Comparison of ENCODE assay signal across 8 mouse cellular contexts in genomic region chr4:150239503-150239902, GRCm38 (mm10). TPM values are rescaled to one million over a fixed set of nuclear protein-coding genes. Genes with fewer than 3 reads are reported as not detected.
A peak's percentile ranks its signal among the peaks of the same experiment; 100 is the strongest.
DNase-seq lines count a peak whose midpoint lies in the region; ATAC-seq lines count a peak whose summit lies in the region.

No protein-coding gene starts in this region.

- H3K9ac ChIP-seq in neural tube, embryonic 11.5 days (ENCODE audit: low read length) = no peak overlapping the region
- H3K9ac ChIP-seq in forebrain, embryonic 15.5 days (replicated peaks) = 0 out of 2 replicates have a peak overlapping the region, but pooled peaks have one; percentile 88
- no peak overlapping the region for H3K9ac ChIP-seq in liver, embryonic 15.5 days

- intact Hi-C loops in left cerebral cortex, postnatal 14 days (cut with DNase I) = no loop called here
- intact Hi-C loops in left cerebral cortex, postnatal 4 days (cut with DNase I) = no loop called here

- H3K27me3 ChIP-seq in neural tube, embryonic 11.5 days (ENCODE audit: control insufficient read depth, insufficient read depth, low read length) = no peaks in the 10 kb centered on the region
- no peaks in the 10 kb centered on the region for H3K27me3 ChIP-seq in forebrain, embryonic 15.5 days
- H3K27me3 ChIP-seq in liver, embryonic 15.5 days = no peaks in the 10 kb centered on the region

- WGBS in neural tube, embryonic 11.5 days = 22% methylated on average over 6 of the region's 6 CpGs
- WGBS in forebrain, embryonic 15.5 days = 41% methylated on average over 6 of the region's 6 CpGs
- 31% methylated on average over 6 of the region's 6 CpGs for WGBS in liver, embryonic 15.5 days (ENCODE audit: insufficient replicate concordance)

- no peaks in the 10 kb centered on the region for H3K9me3 ChIP-seq in neural tube, embryonic 11.5 days (ENCODE audit: control insufficient read depth, low read length)
- no peaks in the 10 kb centered on the region for H3K9me3 ChIP-seq in forebrain, embryonic 15.5 days
- H3K9me3 ChIP-seq in liver, embryonic 15.5 days (replicated peaks) = no peaks in the 10 kb centered on the region

- H3K27ac ChIP-seq in neural tube, embryonic 11.5 days (ENCODE audit: low read depth, low read length) = peak overlapping the region; percentile 41; the same call in 1 of the 2 replicates
- H3K27ac ChIP-seq in forebrain, embryonic 15.5 days (replicated peaks) = no peak overlapping the region
- H3K27ac ChIP-seq in liver, embryonic 15.5 days (replicated peaks) = peak overlapping the region; percentile 38; the same call in 1 of the 2 replicates

- H3K4me2 ChIP-seq in neural tube, embryonic 11.5 days (ENCODE audit: low read depth) = peak overlapping the region; percentile 66
- H3K4me2 ChIP-seq in forebrain, embryonic 15.5 days (replicated peaks) = peak overlapping the region; percentile 75
- peak overlapping the region; percentile 97 for H3K4me2 ChIP-seq in liver, embryonic 15.5 days

- H3K4me1 ChIP-seq in neural tube, embryonic 11.5 days (ENCODE audit: control insufficient read depth, insufficient read depth, low read length) = peaks cover 25% of the 10 kb centered on the region
- peaks cover 39% of the 10 kb centered on the region for H3K4me1 ChIP-seq in forebrain, embryonic 15.5 days
- H3K4me1 ChIP-seq in liver, embryonic 15.5 days (replicated peaks) = peaks cover 81% of the 10 kb centered on the region

- peaks cover 20% of the 10 kb centered on the region for H3K36me3 ChIP-seq in neural tube, embryonic 11.5 days (ENCODE audit: control insufficient read depth, insufficient read depth, low read length)
- H3K36me3 ChIP-seq in forebrain, embryonic 15.5 days = peaks cover 34% of the 10 kb centered on the region
- peaks cover 47% of the 10 kb centered on the region for H3K36me3 ChIP-seq in liver, embryonic 15.5 days (replicated peaks)

- DNase-seq in neural tube, embryonic 11.5 days (ENCODE audit: low spot score) = no peak
- no peak for DNase-seq in neural tube, embryonic 10.5 days (ENCODE audit: extremely low spot score, low spot score)
- DNase-seq in thymus, postnatal 0 days (ENCODE audit: low spot score) = peak; percentile 62
- no peak for DNase-seq in left cerebral cortex, postnatal 14 days (ENCODE audit: low spot score in 2 of 2)
- no peak for DNase-seq in left cerebral cortex, postnatal 4 days
- DNase-seq in frontal cortex, postnatal 10 days (ENCODE audit: low spot score in 2 of 2) = no peak

- H3K4me3 ChIP-seq in neural tube, embryonic 11.5 days (ENCODE audit: low read depth, low read length) = peak overlapping the region; percentile 87
- H3K4me3 ChIP-seq in forebrain, embryonic 15.5 days = peak overlapping the region; percentile 78; the same call in 1 of the 2 replicates
- peak overlapping the region; percentile 88 for H3K4me3 ChIP-seq in liver, embryonic 15.5 days (replicated peaks)

- no peak for ATAC-seq in neural tube, embryonic 11.5 days (ENCODE audit: insufficient read depth, low FRiP score, low TSS enrichment)
- ATAC-seq in forebrain, embryonic 15.5 days (replicated peaks) = no peak
- no peak for ATAC-seq in liver, embryonic 15.5 days (ENCODE audit: insufficient read depth)

RNA-seq across cellular contexts. Expression of gene Eno1, which starts 3.0 kb away (rescaled TPM):
- 1,923 and 1,983 TPM in 2 replicates for polyA plus RNA-seq in neural tube, embryonic 11.5 days (2014; fragmentation: Nextera tagmentation; extraction: Ambion mirVana)
- polyA plus RNA-seq in forebrain, embryonic 15.5 days (2015; fragmentation: Nextera tagmentation; extraction: Ambion mirVana) = 953 and 957 TPM in 2 replicates
- polyA plus RNA-seq in liver, embryonic 15.5 days (2015; fragmentation: Nextera tagmentation; extraction: Ambion mirVana) = 557 and 577 TPM in 2 replicates
- 700 and 780 TPM in 2 replicates for polyA plus RNA-seq in thymus, postnatal 0 days (2015; fragmentation: Nextera tagmentation; extraction: Ambion mirVana)
- total RNA-seq in left cerebral cortex, postnatal 14 days (2021) = 100 to 1,000 TPM; 378 to 386 TPM
- 100 to 1,000 TPM; 204 to 220 TPM for total RNA-seq in left cerebral cortex, postnatal 4 days (2021)

RNA-seq across cellular contexts. Expression of gene Car6, which starts 38.4 kb away (rescaled TPM):
- polyA plus RNA-seq in neural tube, embryonic 11.5 days (2014; fragmentation: Nextera tagmentation; extraction: Ambion mirVana) = 0.39 TPM in 1 of 2 replicates, not detected in the other
- not detected in 2 replicates for polyA plus RNA-seq in forebrain, embryonic 15.5 days (2015; fragmentation: Nextera tagmentation; extraction: Ambion mirVana)
- polyA plus RNA-seq in liver, embryonic 15.5 days (2015; fragmentation: Nextera tagmentation; extraction: Ambion mirVana) = not detected in 2 replicates
- 0.30 and 0.93 TPM in 2 replicates for polyA plus RNA-seq in thymus, postnatal 0 days (2015; fragmentation: Nextera tagmentation; extraction: Ambion mirVana)
- total RNA-seq in left cerebral cortex, postnatal 14 days (2021) = not detected
- total RNA-seq in left cerebral cortex, postnatal 4 days (2021) = not detected

RNA-seq across cellular contexts. Expression of gene Rere, which starts 41.9 kb away (rescaled TPM):
- 51.5 and 52.0 TPM in 2 replicates for polyA plus RNA-seq in neural tube, embryonic 11.5 days (2014; fragmentation: Nextera tagmentation; extraction: Ambion mirVana)
- polyA plus RNA-seq in forebrain, embryonic 15.5 days (2015; fragmentation: Nextera tagmentation; extraction: Ambion mirVana) = 26.6 and 32.0 TPM in 2 replicates
- polyA plus RNA-seq in liver, embryonic 15.5 days (2015; fragmentation: Nextera tagmentation; extraction: Ambion mirVana) = 5.3 and 6.8 TPM in 2 replicates
- 9.8 and 13.6 TPM in 2 replicates for polyA plus RNA-seq in thymus, postnatal 0 days (2015; fragmentation: Nextera tagmentation; extraction: Ambion mirVana)
- total RNA-seq in left cerebral cortex, postnatal 14 days (2021) = 100 to 1,000 TPM in 1 of 2 experiments, 10 to 100 TPM in 1; 95.6 to 100 TPM
- 100 to 1,000 TPM in 1 of 2 experiments, 10 to 100 TPM in 1; 98.6 to 106 TPM for total RNA-seq in left cerebral cortex, postnatal 4 days (2021)
